Mouse (Mus musculus): ENCODE results near the gene Papola. TPM values are rescaled to one million over a fixed set of nuclear protein-coding genes. Genes with fewer than 3 reads are reported as not detected.

The Papola gene
- polyA plus RNA-seq, 1 experiment from 2014 or later, result 299 TPM

DNA sequence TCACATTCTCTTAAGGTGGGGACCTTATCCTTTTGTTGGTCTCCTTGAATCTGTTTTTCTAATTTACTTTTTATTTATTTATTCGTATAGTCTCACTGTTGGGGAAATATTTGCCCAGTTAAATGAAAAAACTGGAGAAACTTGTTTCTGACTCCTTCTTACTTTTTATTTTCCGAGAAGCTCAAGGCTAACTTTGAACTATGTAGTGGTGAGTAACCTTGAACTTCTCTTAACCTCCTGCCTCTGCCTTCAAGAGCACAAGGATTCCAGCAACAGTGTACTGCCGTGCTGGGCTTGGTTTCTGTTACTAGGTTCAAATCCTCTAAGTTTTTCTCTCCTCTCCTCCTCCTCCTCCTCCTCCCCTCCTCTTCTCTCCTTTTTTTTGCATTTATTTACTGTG, 22.9 kb upstream of the Papola start:
- H3K27me3 ChIP-seq, result no peaks in the 10 kb centered on the region
- H3K9me3 ChIP-seq, result no peaks in the 10 kb centered on the region
- H3K27ac ChIP-seq (replicated peaks), result no peak overlapping the region
- H3K4me3 ChIP-seq, result no peak overlapping the region
- no peak overlapping the region for H3K4me2 ChIP-seq (replicated peaks)
- no peaks in the 10 kb centered on the region for H3K36me3 ChIP-seq
- H3K9ac ChIP-seq (replicated peaks), result no peak overlapping the region
- H3K4me1 ChIP-seq, result 0 out of 2 replicates have a peak, but pooled peaks cover 3% of the 10 kb centered on the region
- 79% methylated on average over 3 of the region's 3 CpGs for WGBS
- ATAC-seq (ENCODE audit: low FRiP score, low read depth), result no peak

DNA sequence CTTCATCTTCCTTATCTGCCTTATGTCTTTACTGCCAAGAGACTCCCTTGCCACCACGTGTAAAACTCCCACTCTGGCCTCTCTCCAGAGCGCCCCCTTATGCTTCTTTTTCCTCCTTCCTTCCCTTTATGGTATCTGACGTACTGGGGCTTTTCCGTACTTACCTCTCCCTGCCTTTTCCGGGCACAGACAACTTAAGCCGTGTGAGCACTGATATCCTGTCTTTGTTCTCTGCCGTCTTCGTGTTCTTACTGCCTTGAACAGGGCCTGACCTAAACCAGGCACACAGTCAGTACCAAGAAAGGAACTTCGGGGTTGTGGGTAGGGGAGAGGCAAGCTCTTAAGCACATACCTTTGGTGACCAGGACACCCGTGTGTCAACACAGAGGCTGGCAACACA, 14.8 kb upstream of the Papola start:
- WGBS, result 77% methylated on average over 10 of the region's 10 CpGs

DNA sequence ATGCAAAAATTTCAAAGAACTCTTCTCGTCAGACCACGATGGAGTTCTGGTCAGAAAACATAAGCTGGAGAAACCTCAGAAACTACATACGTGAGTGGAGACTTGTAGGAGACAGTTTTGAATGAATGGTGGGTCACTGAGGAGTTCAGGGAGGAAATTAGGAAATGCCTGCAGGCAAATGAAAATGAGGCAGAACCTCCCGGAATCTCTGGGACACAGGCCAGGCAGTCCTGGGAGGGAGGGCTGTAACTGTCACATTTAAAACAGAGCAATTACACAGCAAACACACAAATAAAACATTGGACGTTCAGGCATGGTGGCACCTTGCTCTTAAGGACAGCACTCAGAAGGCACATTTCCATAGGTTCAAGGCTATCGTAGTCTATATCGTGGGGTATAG, 9.6 kb upstream of the Papola start:
- Histone ChIP-seq H3K9ac (replicated peaks) (no peak overlapping the region), H3K27ac (replicated peaks) (no peak overlapping the region), H3K4me3 (no peak overlapping the region), H3K27me3 (no peaks in the 10 kb centered on the region), H3K9me3 (no peaks in the 10 kb centered on the region), H3K4me1 (no peaks in the 10 kb centered on the region), H3K4me2 (replicated peaks) (no peak overlapping the region), H3K36me3 (no peaks in the 10 kb centered on the region)
- ATAC-seq (ENCODE audit: low FRiP score, low read depth), result no peak
- WGBS, result 92% methylated on average over 7 of the region's 7 CpGs

More for the DNA sequence above, 14.8 kb upstream of the Papola start:
- no peaks in the 10 kb centered on the region for H3K4me1 ChIP-seq
- no peak overlapping the region for H3K9ac ChIP-seq (replicated peaks)
- H3K4me3 ChIP-seq, result no peak overlapping the region
- H3K4me2 ChIP-seq (replicated peaks), result no peak overlapping the region
- no peak for ATAC-seq (ENCODE audit: low FRiP score, low read depth)
- H3K9me3 ChIP-seq, result no peaks in the 10 kb centered on the region
- H3K36me3 ChIP-seq, result no peaks in the 10 kb centered on the region
- H3K27ac ChIP-seq (replicated peaks), result no peak overlapping the region
- no peaks in the 10 kb centered on the region for H3K27me3 ChIP-seq

DNA sequence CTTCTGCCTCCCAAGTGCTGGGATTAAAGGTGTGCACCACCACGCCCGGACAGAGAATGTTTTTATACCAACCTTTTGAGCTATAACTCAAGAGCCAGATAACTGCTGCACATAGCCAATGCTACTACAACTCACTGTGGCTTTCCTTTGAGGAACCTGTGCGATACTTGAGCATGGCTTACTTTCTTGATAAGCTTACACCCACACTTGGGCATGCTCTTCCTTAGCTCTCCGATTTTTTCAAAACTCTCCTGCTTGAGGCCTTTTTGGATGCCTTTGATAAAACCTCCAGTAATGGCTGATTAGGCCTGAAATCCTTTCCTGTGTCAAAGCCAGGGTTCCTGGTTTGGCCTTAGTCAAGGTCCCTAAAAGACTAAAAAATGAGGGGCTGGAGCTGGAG, 6.8 kb upstream of the Papola start:
- H3K27me3 ChIP-seq, result no peaks in the 10 kb centered on the region
- no peak for ATAC-seq (ENCODE audit: low FRiP score, low read depth)
- no peak overlapping the region for H3K4me2 ChIP-seq (replicated peaks)
- H3K9ac ChIP-seq (replicated peaks), result no peak overlapping the region
- 89% methylated on average over 4 of the region's 4 CpGs for WGBS
- H3K36me3 ChIP-seq, result no peaks in the 10 kb centered on the region
- H3K4me3 ChIP-seq, result no peak overlapping the region
- H3K9me3 ChIP-seq, result no peaks in the 10 kb centered on the region
- H3K27ac ChIP-seq (replicated peaks), result no peak overlapping the region
- no peaks in the 10 kb centered on the region for H3K4me1 ChIP-seq

DNA sequence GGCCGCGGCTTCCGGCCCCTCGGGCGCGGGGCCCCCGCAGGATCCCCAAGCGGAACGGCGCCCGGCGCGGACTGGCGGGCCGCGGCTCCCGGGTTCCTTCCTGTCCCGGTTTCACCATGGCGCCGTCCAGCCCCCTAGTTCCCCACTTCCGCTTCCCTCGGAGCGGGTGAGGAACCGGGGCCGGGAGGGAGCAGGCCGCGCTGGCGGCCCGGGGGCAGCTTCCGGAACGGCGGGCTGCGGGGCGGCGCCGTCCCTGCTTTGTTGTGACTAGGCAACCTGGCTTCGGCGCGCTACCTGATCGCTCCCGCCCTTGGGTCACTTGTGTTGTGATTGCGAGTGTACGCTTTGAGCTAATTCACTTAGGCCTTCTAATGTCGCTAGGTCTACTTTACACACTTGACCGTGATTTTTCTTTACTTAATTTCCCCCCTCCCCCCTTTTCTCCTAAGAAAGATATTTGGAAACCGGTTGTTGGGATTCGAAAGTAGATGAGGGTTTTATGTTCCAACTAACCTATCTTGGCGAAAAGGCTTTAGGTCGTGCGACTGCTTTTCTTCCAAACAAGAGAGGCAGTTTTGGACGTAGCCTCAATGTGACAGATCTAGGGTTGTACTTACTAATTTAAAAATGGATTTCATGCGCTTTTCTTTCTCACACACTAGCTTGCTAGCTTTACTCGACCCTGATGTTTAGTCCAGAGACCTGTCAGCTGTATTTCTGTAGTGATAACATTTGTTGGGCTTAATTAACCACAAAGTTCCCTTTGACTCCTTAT, 693 bp downstream of the Papola start:
- under 1% methylated on average over 33 of the region's 53 CpGs for WGBS
- H3K4me2 ChIP-seq (replicated peaks), result peak overlapping the region; percentile 76
- H3K9me3 ChIP-seq, result no peaks in the 10 kb centered on the region
- peak overlapping the region; percentile 91 for H3K9ac ChIP-seq (replicated peaks)
- H3K36me3 ChIP-seq, result no peaks in the 10 kb centered on the region
- peak overlapping the region; percentile 96 for H3K27ac ChIP-seq (replicated peaks)
- H3K4me3 ChIP-seq, result peak overlapping the region; percentile 94
- H3K27me3 ChIP-seq, result no peaks in the 10 kb centered on the region
- H3K4me1 ChIP-seq, result peaks cover 13% of the 10 kb centered on the region
- ATAC-seq (ENCODE audit: low FRiP score, low read depth), result peak; percentile 77; the same call in 1 of the 2 replicates

DNA sequence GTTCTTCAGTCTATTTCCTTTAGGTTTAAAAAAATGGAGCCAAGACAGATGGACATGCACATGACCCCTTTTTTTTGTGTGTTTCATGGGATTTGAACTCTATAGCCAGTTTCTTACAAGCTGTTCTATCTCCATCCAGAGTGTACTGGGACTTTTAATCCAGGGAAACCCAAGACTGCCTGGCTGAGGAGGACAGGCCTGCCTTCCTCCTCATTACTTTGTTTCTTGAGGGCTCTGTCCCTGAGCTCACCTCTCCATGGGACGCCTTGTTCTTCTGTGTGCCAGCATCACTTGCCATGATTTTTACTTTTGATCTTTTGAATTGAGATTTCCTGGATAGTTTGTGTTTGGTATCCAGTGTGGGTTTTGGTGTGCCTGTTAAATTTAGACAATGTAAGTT, 1.6 kb downstream of the Papola start:
- peak overlapping the region; percentile 94 for H3K4me3 ChIP-seq
- H3K9me3 ChIP-seq, result no peaks in the 10 kb centered on the region
- WGBS, result 85% methylated on average over 1 of the region's 1 CpGs
- H3K27me3 ChIP-seq, result no peaks in the 10 kb centered on the region
- ATAC-seq (ENCODE audit: low FRiP score, low read depth), result no peak
- H3K36me3 ChIP-seq, result no peaks in the 10 kb centered on the region
- H3K4me1 ChIP-seq, result peaks cover 13% of the 10 kb centered on the region
- H3K27ac ChIP-seq (replicated peaks), result no peak overlapping the region
- 0 out of 2 replicates have a peak overlapping the region, but pooled peaks have one; percentile 15 for H3K9ac ChIP-seq (replicated peaks)
- H3K4me2 ChIP-seq (replicated peaks), result peak overlapping the region; percentile 76

DNA sequence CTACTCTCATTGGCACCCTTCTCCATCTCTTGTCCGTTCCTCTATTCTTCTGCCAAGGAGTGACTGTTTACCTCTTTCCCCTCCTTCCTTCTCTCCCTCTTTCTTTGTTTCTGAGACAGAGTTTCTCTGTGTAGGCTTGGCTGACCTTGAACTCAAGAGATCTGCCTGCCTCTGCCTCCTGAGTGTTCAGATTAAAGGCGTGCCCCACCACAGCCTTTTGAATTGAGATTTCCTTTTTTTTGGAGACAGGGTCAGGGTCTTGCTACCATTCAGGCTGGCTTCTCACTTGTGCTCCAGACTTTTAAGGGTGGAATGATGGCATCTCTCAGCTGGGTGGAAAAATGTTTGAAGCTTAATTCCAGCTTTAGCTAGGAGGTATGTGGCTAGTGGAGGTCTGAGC, 3.1 kb downstream of the Papola start:
- no peak overlapping the region for H3K4me3 ChIP-seq
- no peak overlapping the region for H3K4me2 ChIP-seq (replicated peaks)
- H3K27ac ChIP-seq (replicated peaks), result no peak overlapping the region
- no peak overlapping the region for H3K9ac ChIP-seq (replicated peaks)
- H3K36me3 ChIP-seq, result no peaks in the 10 kb centered on the region
- no peaks in the 10 kb centered on the region for H3K27me3 ChIP-seq
- peaks cover 13% of the 10 kb centered on the region for H3K4me1 ChIP-seq
- WGBS, result 98% methylated on average over 2 of the region's 2 CpGs
- H3K9me3 ChIP-seq, result no peaks in the 10 kb centered on the region
- ATAC-seq (ENCODE audit: low FRiP score, low read depth), result no peak

DNA sequence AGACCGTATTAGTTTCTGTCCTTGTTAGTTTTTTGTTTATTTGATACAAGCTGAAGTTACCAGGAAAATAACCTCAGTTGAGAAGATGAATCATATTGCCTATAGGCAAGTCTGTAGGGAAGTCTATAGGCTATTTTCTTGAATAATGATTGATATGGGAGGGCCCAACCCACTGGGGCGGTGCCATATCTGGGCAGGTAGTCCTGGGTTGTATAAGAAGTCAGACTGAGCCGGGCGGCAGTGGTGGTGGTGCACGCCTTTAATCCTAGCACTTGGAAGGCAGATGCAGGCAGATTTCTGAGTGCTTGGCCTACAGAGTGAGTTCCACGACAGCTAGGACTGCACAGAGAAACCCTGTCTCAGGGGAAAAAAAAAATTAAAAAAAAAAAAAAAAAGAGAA, 5.4 kb downstream of the Papola start:
- H3K9ac ChIP-seq (replicated peaks), result no peak overlapping the region
- WGBS, result 96% methylated on average over 6 of the region's 6 CpGs
- no peaks in the 10 kb centered on the region for H3K9me3 ChIP-seq
- H3K4me1 ChIP-seq, result peaks cover 13% of the 10 kb centered on the region
- H3K27me3 ChIP-seq, result no peaks in the 10 kb centered on the region
- ATAC-seq (ENCODE audit: low FRiP score, low read depth), result no peak
- no peak overlapping the region for H3K27ac ChIP-seq (replicated peaks)
- H3K4me3 ChIP-seq, result no peak overlapping the region
- H3K4me2 ChIP-seq (replicated peaks), result no peak overlapping the region
- 0 out of 2 replicates have a peak, but pooled peaks cover 6% of the 10 kb centered on the region for H3K36me3 ChIP-seq

DNA sequence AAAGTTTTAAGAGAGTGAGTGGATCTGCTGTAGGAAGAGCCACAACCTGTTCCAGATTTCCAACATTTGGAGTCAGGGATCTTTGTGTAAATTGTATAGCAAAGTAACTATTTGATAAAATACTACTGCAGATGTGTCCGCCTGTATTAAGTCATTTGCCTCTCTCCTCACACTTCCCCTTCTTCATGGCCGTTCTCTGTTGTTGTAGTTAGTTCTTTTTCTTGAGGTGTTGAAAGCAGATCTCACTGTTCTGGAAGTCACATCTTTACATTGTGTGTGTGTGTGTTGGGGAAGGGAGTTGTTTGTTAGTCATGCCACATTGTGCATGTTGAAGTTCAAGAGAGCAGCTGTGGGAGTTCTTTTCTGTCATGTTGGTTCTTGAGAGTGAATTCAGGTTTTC, 10.4 kb downstream of the Papola start:
- Histone ChIP-seq H3K4me3 (no peak overlapping the region), H3K9me3 (no peaks in the 10 kb centered on the region), H3K27me3 (no peaks in the 10 kb centered on the region), H3K4me1 (no peaks in the 10 kb centered on the region), H3K4me2 (replicated peaks) (no peak overlapping the region), H3K9ac (replicated peaks) (no peak overlapping the region), H3K36me3 (peaks cover 12% of the 10 kb centered on the region), H3K27ac (replicated peaks) (no peak overlapping the region)
- WGBS, result 91% methylated on average over 2 of the region's 2 CpGs
- ATAC-seq (ENCODE audit: low FRiP score, low read depth), result no peak

DNA sequence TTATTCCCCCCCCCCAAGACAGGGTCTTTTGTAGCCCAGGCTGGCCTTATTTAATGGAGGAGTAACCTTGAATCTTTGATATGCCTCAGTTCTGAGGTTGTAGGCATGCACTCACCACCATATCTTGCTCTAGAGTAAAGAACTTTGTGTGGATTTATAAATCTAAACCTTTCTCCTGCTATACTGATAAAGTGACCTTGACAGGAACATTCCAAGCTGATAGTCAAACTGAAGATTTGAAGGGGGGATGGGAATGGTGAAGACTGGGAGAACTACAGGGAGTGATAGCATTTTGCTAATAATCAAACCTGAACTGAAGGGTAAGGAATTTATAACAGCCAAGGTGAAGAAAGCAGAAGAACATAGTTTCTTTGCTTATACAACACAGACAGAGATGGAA, 13.5 kb downstream of the Papola start:
- H3K27ac ChIP-seq (replicated peaks), result no peak overlapping the region
- peaks cover 30% of the 10 kb centered on the region for H3K36me3 ChIP-seq
- H3K9me3 ChIP-seq, result no peaks in the 10 kb centered on the region
- no peak overlapping the region for H3K4me3 ChIP-seq
- no peaks in the 10 kb centered on the region for H3K4me1 ChIP-seq
- no peak for ATAC-seq (ENCODE audit: low FRiP score, low read depth)
- H3K4me2 ChIP-seq (replicated peaks), result no peak overlapping the region
- no peaks in the 10 kb centered on the region for H3K27me3 ChIP-seq
- H3K9ac ChIP-seq (replicated peaks), result no peak overlapping the region

DNA sequence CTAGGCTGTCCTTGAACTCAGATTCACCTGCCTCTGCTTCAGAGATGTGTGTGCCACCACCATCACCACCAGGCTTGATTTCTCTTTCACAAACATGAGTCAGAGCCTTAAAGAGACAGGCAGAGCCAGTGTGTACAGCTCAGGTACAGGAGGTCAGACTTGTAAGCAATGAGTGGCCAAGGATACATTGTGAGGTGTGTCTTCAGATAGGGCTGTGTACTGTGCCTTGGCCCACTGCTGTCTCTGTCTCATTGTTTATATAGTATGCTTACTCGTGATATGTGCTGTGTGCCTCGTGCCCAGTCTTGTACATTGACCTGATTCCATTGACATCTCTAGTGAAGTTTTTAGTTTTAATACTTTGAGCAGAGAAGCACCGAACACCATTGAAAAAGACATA, 21.3 kb downstream of the Papola start:
- no peak overlapping the region for H3K27ac ChIP-seq (replicated peaks)
- H3K4me2 ChIP-seq (replicated peaks), result no peak overlapping the region
- no peak overlapping the region for H3K4me3 ChIP-seq
- no peak for ATAC-seq (ENCODE audit: low FRiP score, low read depth)
- H3K4me1 ChIP-seq, result no peaks in the 10 kb centered on the region
- H3K36me3 ChIP-seq, result peaks cover 63% of the 10 kb centered on the region
- no peak overlapping the region for H3K9ac ChIP-seq (replicated peaks)
- 97% methylated on average over 3 of the region's 3 CpGs for WGBS
- H3K27me3 ChIP-seq, result no peaks in the 10 kb centered on the region
- H3K9me3 ChIP-seq, result no peaks in the 10 kb centered on the region

DNA sequence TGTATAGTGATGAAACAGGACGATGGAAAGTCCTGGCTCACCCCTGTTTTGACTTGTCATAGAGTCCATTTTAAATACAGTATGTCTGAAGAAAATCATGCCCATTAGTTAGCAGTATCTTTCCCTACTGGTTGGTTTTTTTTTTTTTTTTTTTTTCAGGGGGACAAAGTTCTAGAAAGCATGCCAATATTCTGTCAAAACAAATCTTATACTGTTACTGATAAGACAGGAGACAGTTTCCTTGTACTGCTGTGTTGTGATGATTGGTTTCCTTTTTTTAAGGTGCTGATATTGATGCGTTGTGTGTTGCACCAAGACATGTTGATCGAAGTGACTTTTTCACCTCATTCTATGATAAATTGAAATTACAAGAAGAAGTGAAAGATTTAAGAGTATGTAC, 21.7 kb downstream of the Papola start:
- no peak overlapping the region for H3K4me3 ChIP-seq
- H3K27ac ChIP-seq (replicated peaks), result no peak overlapping the region
- H3K27me3 ChIP-seq, result no peaks in the 10 kb centered on the region
- WGBS, result 95% methylated on average over 3 of the region's 3 CpGs
- ATAC-seq (ENCODE audit: low FRiP score, low read depth), result no peak
- H3K36me3 ChIP-seq, result peaks cover 64% of the 10 kb centered on the region
- no peaks in the 10 kb centered on the region for H3K4me1 ChIP-seq
- H3K9ac ChIP-seq (replicated peaks), result no peak overlapping the region
- no peaks in the 10 kb centered on the region for H3K9me3 ChIP-seq
- no peak overlapping the region for H3K4me2 ChIP-seq (replicated peaks)

DNA sequence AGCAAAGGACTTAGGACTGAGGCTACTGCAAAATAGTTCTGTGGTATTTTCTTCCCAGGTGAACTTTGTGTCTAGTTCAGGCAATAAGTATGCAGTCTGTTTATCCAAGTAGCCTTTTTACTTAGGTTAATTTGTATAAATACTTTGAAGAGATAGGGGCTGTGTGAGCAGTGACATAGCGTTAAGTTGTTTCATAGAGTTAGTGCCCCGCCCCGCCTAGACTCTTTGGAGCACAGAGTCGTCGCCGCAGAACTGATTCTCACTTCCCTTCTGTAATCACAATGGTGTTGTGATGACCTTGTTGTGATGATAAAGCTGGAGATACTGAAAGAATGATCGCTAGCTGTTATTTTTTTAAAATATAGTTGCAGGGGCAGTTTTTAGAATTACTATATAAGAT, 22.9 kb downstream of the Papola start:
- no peak overlapping the region for H3K9ac ChIP-seq (replicated peaks)
- no peak overlapping the region for H3K27ac ChIP-seq (replicated peaks)
- no peak overlapping the region for H3K4me3 ChIP-seq
- no peak overlapping the region for H3K4me2 ChIP-seq (replicated peaks)
- H3K9me3 ChIP-seq, result no peaks in the 10 kb centered on the region
- WGBS, result 91% methylated on average over 7 of the region's 7 CpGs
- ATAC-seq (ENCODE audit: low FRiP score, low read depth), result no peak
- no peaks in the 10 kb centered on the region for H3K4me1 ChIP-seq
- H3K36me3 ChIP-seq, result peaks cover 71% of the 10 kb centered on the region
- H3K27me3 ChIP-seq, result no peaks in the 10 kb centered on the region

Data from midbrain, embryonic 12.5 days (tissue).